Mouse (Mus musculus): ENCODE measurements at regions not wholly inside any gene's neighbourhood (a gene's known extent, or its start where the extent isn't known, plus 50 kb on each side); places are given as distances from the start of the nearest gene placed in this dataset.

GRCm38 (mm10) chr16:21358313-21358920, 64.5 kb upstream of the Vps8 start:
- no peak for DNase-seq (ENCODE audit: extremely low read depth, low read depth, low spot score)

DNA sequence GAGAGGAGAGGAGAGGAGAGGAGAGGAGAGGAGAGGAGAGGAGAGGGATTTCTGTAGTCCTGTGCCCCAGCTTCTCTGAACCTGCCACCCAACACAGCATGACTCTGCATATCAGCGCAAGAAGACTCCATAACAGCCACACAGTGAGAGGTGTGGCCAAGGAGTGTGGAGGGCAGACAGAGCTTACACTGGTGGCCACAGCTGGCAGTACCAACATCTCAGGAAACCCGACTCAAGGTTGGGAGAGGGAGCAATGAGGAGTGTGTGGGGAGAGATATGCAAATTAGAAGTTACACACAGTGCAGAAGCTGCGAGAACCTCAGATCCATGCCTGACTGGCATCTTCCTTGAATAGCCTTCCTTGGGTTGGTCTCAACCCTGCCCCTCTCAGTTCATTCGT, 63.5 kb upstream of the Vps8 start:
- no peak for DNase-seq (ENCODE audit: extremely low read depth, low read depth, low spot score)

- DNase-seq (ENCODE audit: extremely low read depth, low read depth, low spot score) = no peak
Measured at GRCm38 (mm10) chr16:21361406-21361805, 61.5 kb upstream of the Vps8 start.

GRCm38 (mm10) chr16:21362663-21363367, 60.1 kb upstream of the Vps8 start:
- no peak for DNase-seq (ENCODE audit: extremely low read depth, low read depth, low spot score)

GRCm38 (mm10) chr16:21364885-21365284, 58.0 kb upstream of the Vps8 start:
- no peak for DNase-seq (ENCODE audit: extremely low read depth, low read depth, low spot score)

DNA sequence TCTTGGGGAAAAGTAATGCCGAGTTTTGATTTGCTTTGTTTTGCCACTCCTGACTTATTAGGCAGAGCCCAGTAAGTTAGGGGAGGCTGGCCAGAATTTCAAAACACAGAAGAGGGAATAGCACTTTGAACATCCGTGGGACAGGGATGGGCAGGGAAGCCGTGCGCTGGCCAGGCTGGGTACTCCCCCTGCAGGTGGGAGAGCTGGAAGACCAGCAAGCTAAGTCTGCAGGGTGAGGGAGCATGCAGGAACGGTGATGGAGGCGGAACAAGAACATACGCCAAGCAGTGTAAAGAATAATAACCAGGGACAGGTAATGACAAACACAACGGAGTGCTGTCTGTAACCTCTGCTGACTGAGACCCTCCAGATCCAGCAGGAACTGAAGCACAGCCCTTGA, 55.5 kb upstream of the Vps8 start:
- no peak for DNase-seq (ENCODE audit: extremely low read depth, low read depth, low spot score)

DNA sequence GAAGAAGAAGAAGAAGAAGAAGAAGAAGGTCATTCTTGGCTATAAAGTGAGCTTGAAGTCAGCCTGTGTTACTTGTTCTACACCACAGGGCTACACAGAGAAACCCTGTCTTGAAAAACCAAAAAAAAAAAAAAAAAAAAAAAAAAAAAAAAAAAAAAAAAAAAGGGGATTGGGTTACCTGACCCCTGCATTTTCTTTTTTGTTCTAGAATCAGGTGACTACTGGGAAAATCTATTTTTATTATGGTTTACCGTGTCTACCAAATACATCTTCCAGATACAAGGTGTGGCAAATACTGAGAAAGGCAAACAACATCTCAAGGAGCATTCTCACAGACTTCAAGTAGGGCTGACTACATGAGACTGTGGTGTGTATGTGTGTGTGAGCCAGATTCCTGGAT, 54.1 kb upstream of the Vps8 start:
- no peak for DNase-seq (ENCODE audit: extremely low read depth, low read depth, low spot score)

DNA sequence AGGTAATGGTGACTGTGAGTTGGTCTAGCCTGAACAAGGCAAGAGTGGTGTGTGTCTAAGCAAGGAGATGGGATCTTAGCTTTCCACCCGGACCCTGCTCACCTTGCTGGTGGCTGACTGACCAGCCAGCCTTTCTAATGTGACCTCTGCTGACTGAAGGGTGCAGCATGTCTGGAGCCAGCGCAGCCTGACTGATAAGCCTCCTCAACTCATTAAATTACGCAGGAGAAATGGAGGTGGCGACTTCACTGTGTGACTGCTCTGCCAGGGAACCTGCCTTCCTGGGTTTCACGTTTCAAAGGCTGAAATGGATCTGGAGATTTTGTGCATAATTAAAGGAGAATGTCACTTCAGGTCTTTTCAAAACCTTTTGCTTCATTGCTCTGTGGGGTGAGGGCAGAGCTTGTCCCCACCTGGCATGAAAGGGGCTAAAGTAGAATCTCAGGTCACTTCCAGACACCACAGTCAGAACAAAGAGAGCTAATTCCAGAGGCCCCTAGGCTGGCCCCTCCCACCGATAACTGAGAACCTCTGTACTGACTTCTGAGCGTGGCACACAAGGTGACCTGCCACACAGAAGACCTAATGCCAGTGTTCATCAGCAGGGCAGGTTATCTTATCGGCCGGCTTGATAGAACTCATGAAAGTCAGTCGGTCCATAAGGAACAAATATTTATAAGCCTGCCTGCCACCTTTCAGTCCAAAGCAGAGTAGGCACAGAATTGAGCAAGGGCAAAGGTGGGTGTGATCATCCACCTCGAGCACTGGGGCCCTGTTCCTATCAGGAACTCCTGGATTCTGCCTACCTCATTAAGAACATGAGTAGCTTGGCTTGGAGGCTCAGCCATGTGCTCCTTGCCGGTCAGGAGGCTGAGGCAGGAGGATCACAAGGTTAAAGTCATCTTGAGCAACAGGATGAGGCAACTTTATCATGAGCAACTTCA, 53.1 kb upstream of the Vps8 start:
- no peak for DNase-seq (ENCODE audit: extremely low read depth, low read depth, low spot score)

Measured in fat pad, adult 2 months (tissue).